Mouse (Mus musculus) E14TG2a.4 (cell line): ENCODE data around the gene Dgkk.
"Not testable (repeated sequence)": the region's sequence is repeated elsewhere in the genome, so short reads cannot be mapped to it uniquely, and the experiment has no call there.

Experiments
- H3K27me3 ChIP-seq: 2 replicates; pipeline ENCODE4 v1.6.1; 2014; ENCODE audit warnings: low read length, control low read depth; ENCODE audit not compliant: insufficient read depth
- H3K36me3 ChIP-seq: 2 replicates; pipeline ENCODE4 v1.6.1; 2014; ENCODE audit warnings: low read length, control low read depth; ENCODE audit not compliant: insufficient read depth
- H3K4me1 ChIP-seq: replicated peaks from 2 replicates; pipeline ENCODE4 v1.6.1; 2014; ENCODE audit warnings: low read depth, low read length, control low read depth
- H3K4me3 ChIP-seq: replicated peaks from 2 replicates; pipeline ENCODE4 v1.5.1; 2014; ENCODE audit warnings: mild to moderate bottlenecking, low read length
- H3K9me3 ChIP-seq: 2 replicates; pipeline ENCODE4 v1.6.1; 2014; ENCODE audit warnings: low read length, control low read depth
- CTCF ChIP-seq: conservative IDR thresholded peaks from 2 replicates; pipeline ENCODE4 v1.5.1; 2014; ENCODE audit warnings: low read length
- NANOG ChIP-seq: IDR thresholded peaks from 2 replicates; pipeline ENCODE4 v1.6.1; 2014; ENCODE audit warnings: borderline replicate concordance, low read length, mixed read lengths
- POU5F1 ChIP-seq: IDR thresholded peaks from 2 replicates; pipeline ENCODE4 v1.6.1; 2014; ENCODE audit warnings: low read length, borderline replicate concordance

The Dgkk gene

DNA sequence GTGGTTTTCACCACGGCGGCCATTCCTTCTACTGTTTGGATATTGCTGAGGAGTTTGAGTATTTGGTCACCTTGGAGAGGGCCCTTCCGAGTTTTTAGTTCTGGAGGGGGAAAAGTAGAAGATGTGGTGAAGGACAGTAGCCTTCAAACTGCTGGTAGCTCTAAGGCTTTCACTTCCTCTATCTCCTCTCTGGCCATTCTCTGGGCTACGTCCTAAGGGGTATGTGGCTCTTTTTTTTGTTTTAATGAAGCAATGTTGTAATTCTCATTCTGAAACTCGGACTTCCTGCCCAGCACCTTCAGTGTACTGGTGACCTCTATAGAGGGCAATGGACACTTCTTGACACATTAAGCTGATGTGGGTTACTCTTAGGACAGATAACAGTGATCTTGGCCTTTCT is 75.0 kb downstream of the Dgkk start:
- Histone ChIP-seq H3K27me3 (no peaks in the 10 kb centered on the region), H3K4me3 (no peak overlapping the region), H3K4me1 (no peaks in the 10 kb centered on the region), H3K36me3 (no peaks in the 10 kb centered on the region), H3K9me3 (no peaks in the 10 kb centered on the region)
- TF ChIP-seq CTCF, result no peak

DNA sequence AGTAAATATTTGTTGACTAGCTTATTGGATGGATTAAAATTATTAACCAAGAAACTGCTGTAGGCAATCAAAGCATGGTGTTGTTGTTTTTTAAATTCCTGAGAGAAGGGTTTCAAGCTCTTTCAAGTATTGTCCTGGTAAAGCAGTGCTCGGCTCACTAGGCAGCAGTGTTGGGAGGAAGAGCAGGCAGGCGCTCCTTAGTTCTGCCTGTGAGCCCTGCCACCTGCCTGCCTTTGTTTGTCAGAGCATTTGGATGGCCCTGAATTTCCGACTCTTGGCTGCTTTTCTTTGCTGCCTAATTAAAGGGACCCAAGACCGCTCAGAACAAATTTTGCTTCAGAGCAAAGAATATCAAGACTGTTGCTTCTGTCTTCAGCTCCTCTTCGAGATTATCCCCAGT is 114.8 kb downstream of the Dgkk start:
- TF ChIP-seq POU5F1 (no peak), CTCF (no peak), NANOG (no peak)
- no peaks in the 10 kb centered on the region for H3K27me3 ChIP-seq

DNA sequence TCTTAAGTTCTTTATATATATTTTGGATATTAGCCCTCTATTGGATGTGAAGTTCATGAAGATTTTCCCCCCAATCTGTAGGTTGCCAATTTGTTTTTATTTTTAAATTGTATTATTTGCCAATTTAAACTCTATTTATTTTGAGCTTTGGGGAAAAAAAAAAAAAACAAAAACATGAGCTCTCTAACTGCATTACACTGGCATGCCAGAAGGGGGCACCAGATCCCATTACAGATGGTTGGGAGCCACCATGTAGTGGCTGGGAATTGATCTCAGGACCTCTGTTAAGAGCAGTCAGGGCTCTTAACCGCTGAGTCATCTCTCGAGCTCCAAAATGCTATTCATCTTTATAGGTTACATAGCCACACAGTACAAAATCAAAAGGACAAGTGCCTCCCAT is 131.9 kb downstream of the Dgkk start:
- TF ChIP-seq CTCF, result peak; percentile 52
- no peak for TF ChIP-seq POU5F1
- no peaks in the 10 kb centered on the region for H3K36me3 ChIP-seq
- H3K27me3 ChIP-seq, result no peaks in the 10 kb centered on the region
- H3K9me3 ChIP-seq, result no peaks in the 10 kb centered on the region
- H3K4me1 ChIP-seq, result no peaks in the 10 kb centered on the region
- no peak overlapping the region for H3K4me3 ChIP-seq

More for the DNA sequence above, 114.8 kb downstream of the Dgkk start:
- Histone ChIP-seq H3K9me3 (no peaks in the 10 kb centered on the region), H3K4me1 (no peaks in the 10 kb centered on the region), H3K36me3 (no peaks in the 10 kb centered on the region), H3K4me3 (no peak overlapping the region)

DNA sequence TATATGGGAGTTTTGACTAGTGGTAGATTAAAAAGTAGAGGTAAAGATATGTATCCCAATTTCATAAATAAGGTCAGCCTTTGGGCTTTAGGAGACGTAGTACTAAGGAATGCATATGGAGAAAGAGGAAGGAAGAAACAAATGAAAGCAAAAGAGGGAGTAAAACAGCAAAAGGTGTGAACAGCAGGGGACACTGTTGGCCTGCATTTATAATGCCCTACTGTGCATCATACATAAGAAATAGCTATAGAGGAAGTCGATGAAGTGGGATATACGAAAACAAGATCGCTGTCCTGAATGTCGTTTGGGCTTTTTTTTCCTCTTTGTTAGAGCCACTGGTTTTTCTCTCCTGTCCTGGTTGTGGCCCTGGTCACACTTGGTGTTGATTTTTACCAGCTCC is 143.1 kb downstream of the Dgkk start:
- H3K9me3 ChIP-seq, result no peaks in the 10 kb centered on the region
- no peak overlapping the region for H3K4me3 ChIP-seq
- no peaks in the 10 kb centered on the region for H3K36me3 ChIP-seq
- TF ChIP-seq POU5F1 (no peak), NANOG (no peak), CTCF (no peak)
- no peaks in the 10 kb centered on the region for H3K4me1 ChIP-seq
- H3K27me3 ChIP-seq, result no peaks in the 10 kb centered on the region

DNA sequence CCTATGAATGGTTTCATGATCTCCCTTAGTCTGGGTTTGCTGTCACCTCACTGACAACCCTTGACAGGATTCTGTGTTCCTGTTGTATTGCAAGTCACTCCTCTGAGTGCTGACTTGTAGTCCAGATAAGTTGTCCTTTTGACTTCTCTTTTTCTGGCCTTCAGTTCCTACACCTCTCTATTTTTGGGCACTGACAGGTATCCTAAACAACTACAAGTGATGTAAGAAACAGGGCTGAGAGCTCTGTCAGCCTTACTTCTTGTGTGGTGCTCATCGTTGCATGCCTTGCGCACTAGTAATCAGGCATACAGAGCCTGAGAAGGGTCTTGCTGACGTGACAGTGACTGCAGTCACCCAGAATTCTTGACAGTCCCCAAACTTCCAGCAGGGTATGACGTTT is 147.1 kb downstream of the Dgkk start:
- Histone ChIP-seq H3K4me1 (no peaks in the 10 kb centered on the region), H3K27me3 (no peaks in the 10 kb centered on the region), H3K36me3 (no peaks in the 10 kb centered on the region), H3K9me3 (no peaks in the 10 kb centered on the region), H3K4me3 (no peak overlapping the region)
- TF ChIP-seq NANOG, result no peak
- TF ChIP-seq CTCF, result no peak
- TF ChIP-seq POU5F1, result no peak

DNA sequence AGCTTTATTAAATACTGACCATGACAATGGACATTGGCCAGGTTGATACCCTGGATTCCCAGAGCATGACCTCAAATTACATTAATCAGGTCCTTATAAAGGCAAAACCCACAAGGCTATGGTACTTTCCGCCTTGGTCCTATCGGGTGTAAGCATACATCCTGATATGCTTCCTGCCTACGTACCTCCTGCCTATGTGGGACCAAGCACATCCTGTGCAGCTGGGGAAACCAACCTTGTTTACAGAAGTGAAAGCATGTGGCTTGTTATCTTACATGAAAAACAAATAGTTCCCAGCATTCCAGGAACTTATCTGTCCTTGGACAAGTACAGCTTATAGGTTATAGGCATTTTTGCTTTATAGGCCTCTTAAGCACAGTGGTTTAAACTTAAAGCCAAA is 189.5 kb downstream of the Dgkk start:
- Histone ChIP-seq H3K36me3 (no peaks in the 10 kb centered on the region), H3K27me3 (no peaks in the 10 kb centered on the region), H3K4me1 (peaks cover 3% of the 10 kb centered on the region), H3K4me3 (no peak overlapping the region), H3K9me3 (no peaks in the 10 kb centered on the region)
- TF ChIP-seq POU5F1 (no peak), CTCF (no peak), NANOG (no peak)

DNA sequence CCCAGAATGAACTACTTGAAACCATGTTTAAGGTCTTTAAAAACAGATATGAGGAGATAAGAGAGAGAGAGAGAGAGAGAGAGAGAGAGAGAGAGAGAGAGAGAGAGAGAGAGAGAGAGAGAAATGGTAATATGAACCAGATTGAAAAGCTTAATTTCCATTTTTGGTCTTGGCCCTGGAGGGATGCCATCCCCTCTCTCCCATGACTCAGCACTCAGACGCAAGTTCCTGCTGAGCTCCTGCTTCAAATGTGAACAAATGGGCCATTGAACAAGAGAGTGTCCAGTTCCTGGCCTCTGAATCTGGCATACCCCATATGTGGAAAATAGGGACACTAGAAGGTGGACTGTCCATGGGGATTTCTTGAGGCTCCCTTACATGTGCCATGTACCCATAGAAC is 192.8 kb downstream of the Dgkk start:
- no peaks in the 10 kb centered on the region for H3K9me3 ChIP-seq
- no peaks in the 10 kb centered on the region for H3K27me3 ChIP-seq
- H3K4me1 ChIP-seq, result no peaks in the 10 kb centered on the region
- H3K4me3 ChIP-seq, result no peak overlapping the region
- H3K36me3 ChIP-seq, result no peaks in the 10 kb centered on the region
- no peak for TF ChIP-seq NANOG
- no peak for TF ChIP-seq CTCF
- no peak for TF ChIP-seq POU5F1

DNA sequence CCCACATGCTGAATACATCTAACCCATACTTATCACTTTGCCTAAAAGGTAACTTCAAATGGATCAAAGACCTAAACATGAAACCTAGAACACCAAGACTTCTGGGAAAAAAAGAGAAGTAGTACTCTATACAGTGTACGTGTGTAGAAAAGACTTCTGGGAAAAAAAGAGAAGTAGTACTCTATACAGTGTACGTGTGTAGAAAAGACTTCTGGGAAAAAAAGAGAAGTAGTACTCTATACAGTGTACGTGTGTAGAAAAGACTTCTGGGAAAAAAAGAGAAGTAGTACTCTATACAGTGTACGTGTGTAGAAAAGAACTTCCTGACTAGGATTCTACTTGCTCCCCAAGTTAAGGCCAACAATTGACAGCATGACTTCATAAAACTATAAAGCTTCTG is 204.8 kb downstream of the Dgkk start:
- H3K9me3 ChIP-seq, H3K4me3 ChIP-seq: not testable (repeated sequence)

More for the DNA sequence above, 204.8 kb downstream of the Dgkk start:
- H3K36me3 ChIP-seq, H3K27me3 ChIP-seq, H3K4me1 ChIP-seq: not testable (repeated sequence)
